Mouse (Mus musculus) heart, embryonic 14.5 days (tissue): ENCODE measurements around the gene Sipa1l3. TPM values are rescaled to one million over a fixed set of nuclear protein-coding genes. Genes with fewer than 3 reads are reported as not detected.

Source experiments
- ATAC-seq: fragments of 200-750 bp; cut with Nextera tagmentation; 2 replicates; pipeline ENCODE4 v1.8.0; 2017; ENCODE audit warnings: low read depth, moderate TSS enrichment; ENCODE audit not compliant: insufficient number of reproducible peaks, insufficient read depth, low FRiP score
- H3K27ac ChIP-seq, 2 experiments: fragments of 200-500 bp in 1 of 2; fragments of 300-500 bp in 1 of 2; sonication (generic) in 1 of 2; replicated peaks in 1 of 2; 2 replicates each; pipeline ENCODE4 v1.5.1; 2012 to 2014; ENCODE audit warnings: low read depth in 2 of 2, low read length in 2 of 2, control low read depth in 1 of 2, mild to moderate bottlenecking in 1 of 2, mixed read lengths in 1 of 2; ENCODE audit not compliant: control insufficient read depth in 1 of 2, insufficient read depth in 1 of 2
- H3K27me3 ChIP-seq: fragments of 300-500 bp; sonication (generic); 2 replicates; pipeline ENCODE4 v1.6.1; 2014; ENCODE audit warnings: mild to moderate bottlenecking, low read length, control low read depth; ENCODE audit not compliant: control insufficient read depth, insufficient read depth
- H3K36me3 ChIP-seq: fragments of 300-500 bp; sonication (generic); 2 replicates; pipeline ENCODE4 v1.6.1; 2014; ENCODE audit warnings: mild to moderate bottlenecking, control low read depth, low read length, mixed read lengths; ENCODE audit not compliant: control insufficient read depth, insufficient read depth
- H3K4me1 ChIP-seq, 2 experiments: fragments of 200-500 bp in 1 of 2; fragments of 300-500 bp in 1 of 2; sonication (generic) in 1 of 2; 2 replicates each; pipeline ENCODE4 v1.6.1; 2012 to 2014; ENCODE audit warnings: low read length in 2 of 2, control low read depth in 1 of 2, mixed read lengths in 1 of 2; ENCODE audit not compliant: control insufficient read depth in 2 of 2, insufficient read depth in 2 of 2
- H3K4me2 ChIP-seq: fragments of 300-500 bp; sonication (generic); 2 replicates; pipeline ENCODE4 v1.6.1; 2014; ENCODE audit warnings: mild to moderate bottlenecking, low read length
- H3K4me3 ChIP-seq, 2 experiments: fragments of 200-500 bp in 1 of 2; fragments of 300-500 bp in 1 of 2; sonication (generic) in 1 of 2; 2 replicates each; pipeline ENCODE4 v1.5.1; 2012 to 2014; ENCODE audit warnings: low read length in 2 of 2, mild to moderate bottlenecking in 2 of 2, control low read depth in 1 of 2, low read depth in 1 of 2, moderate library complexity in 1 of 2; ENCODE audit not compliant: control insufficient read depth in 1 of 2, insufficient read depth in 1 of 2
- H3K9ac ChIP-seq: fragments of 300-500 bp; sonication (generic); 2 replicates; pipeline ENCODE4 v1.6.1; 2014; ENCODE audit warnings: mild to moderate bottlenecking, low read length
- H3K9me3 ChIP-seq: fragments of 300-500 bp; sonication (generic); 2 replicates; pipeline ENCODE4 v1.6.1; 2016; ENCODE audit warnings: low read length, control low read depth; ENCODE audit not compliant: control insufficient read depth
- WGBS: fragments of 180-500 bp; shearing (Covaris S2); extraction: QIAGEN DNeasy Blood & Tissue Kit; methylation state at CpG from one replicate; pipeline ENCODE4 v1.1.7; 2014; 5-methylcytosine and 5-hydroxymethylcytosine counted together
- polyA plus RNA-seq: library from polyadenylated mRNA; unstranded; fragments of >200 nt; fragmentation: Nextera tagmentation; extraction: Ambion mirVana; gene quantifications from 2 replicates; pipeline ENCODE4 v1.2.1, GENCODE M21; 2014

Sipa1l3 gene
- polyA plus RNA-seq, 1 experiment from 2014 or later = 3.4 TPM

GRCm38 (mm10) chr7:29508522-29508921, 9.9 kb downstream of the Sipa1l3 start:
- no peaks in the 10 kb centered on the region for H3K9me3 ChIP-seq
- no peak overlapping the region for H3K4me2 ChIP-seq
- no peaks in the 10 kb centered on the region for H3K36me3 ChIP-seq
- ATAC-seq = no peak
- peaks cover 0 to 7% of the 10 kb centered on the region in 2 experiments; a peak in 2 of 4 replicates for H3K4me1 ChIP-seq
- H3K4me3 ChIP-seq = no peak overlapping the region
- WGBS = 79% methylated on average over 7 of the region's 7 CpGs
- no peak overlapping the region for H3K27ac ChIP-seq
- peaks cover 86% of the 10 kb centered on the region for H3K27me3 ChIP-seq
- H3K9ac ChIP-seq = no peak overlapping the region

GRCm38 (mm10) chr7:29505337-29506318, 12.8 kb downstream of the Sipa1l3 start:
- H3K9ac ChIP-seq = no peak overlapping the region
- no peak overlapping the region for H3K27ac ChIP-seq
- no peaks in the 10 kb centered on the region for H3K36me3 ChIP-seq
- no peaks in the 10 kb centered on the region for H3K9me3 ChIP-seq
- no peaks in the 10 kb centered on the region for H3K4me1 ChIP-seq
- H3K4me3 ChIP-seq = no peak overlapping the region
- H3K4me2 ChIP-seq = no peak overlapping the region
- no peak for ATAC-seq
- 34% methylated on average over 18 of the region's 18 CpGs for WGBS
- H3K27me3 ChIP-seq = peaks cover 80% of the 10 kb centered on the region

- no peaks in the 10 kb centered on the region for H3K9me3 ChIP-seq
- no peak overlapping the region for H3K4me3 ChIP-seq
- H3K4me1 ChIP-seq = no peaks in the 10 kb centered on the region
- no peaks in the 10 kb centered on the region for H3K36me3 ChIP-seq
- H3K9ac ChIP-seq = no peak overlapping the region
- WGBS = 62% methylated on average over 7 of the region's 7 CpGs
- no peak for ATAC-seq
- peaks cover 74% of the 10 kb centered on the region for H3K27me3 ChIP-seq
- H3K4me2 ChIP-seq = no peak overlapping the region
- no peak overlapping the region for H3K27ac ChIP-seq
These were observed 13.7 kb downstream of the Sipa1l3 start for GRCm38 (mm10) chr7:29504683-29505290.

- ATAC-seq = no peak
- no peak overlapping the region for H3K27ac ChIP-seq
- peaks cover 62% of the 10 kb centered on the region for H3K27me3 ChIP-seq
- no peaks in the 10 kb centered on the region for H3K9me3 ChIP-seq
- H3K9ac ChIP-seq = no peak overlapping the region
- H3K4me2 ChIP-seq = no peak overlapping the region
- no peaks in the 10 kb centered on the region for H3K36me3 ChIP-seq
- 56% methylated on average over 6 of the region's 6 CpGs for WGBS
- H3K4me1 ChIP-seq = no peaks in the 10 kb centered on the region
- no peak overlapping the region for H3K4me3 ChIP-seq
These were observed 14.8 kb downstream of the Sipa1l3 start for GRCm38 (mm10) chr7:29503616-29504015.

- H3K36me3 ChIP-seq = no peaks in the 10 kb centered on the region
- no peaks in the 10 kb centered on the region for H3K9me3 ChIP-seq
- no peak for ATAC-seq
- H3K4me1 ChIP-seq = peaks cover 0 to 7% of the 10 kb centered on the region in 2 experiments; a peak in 2 of 4 replicates
- H3K27ac ChIP-seq = no peak overlapping the region
- peaks cover 59% of the 10 kb centered on the region for H3K27me3 ChIP-seq
- H3K9ac ChIP-seq = no peak overlapping the region
- no peak overlapping the region for H3K4me2 ChIP-seq
- WGBS = 88% methylated on average over 9 of the region's 9 CpGs
- H3K4me3 ChIP-seq = no peak overlapping the region
These were observed 17.2 kb downstream of the Sipa1l3 start for GRCm38 (mm10) chr7:29501214-29501613.

- H3K27me3 ChIP-seq = peaks cover 57% of the 10 kb centered on the region
These were observed 19.4 kb downstream of the Sipa1l3 start for GRCm38 (mm10) chr7:29499071-29499470.

GRCm38 (mm10) chr7:29496953-29497590, 21.4 kb downstream of the Sipa1l3 start:
- no peak overlapping the region for H3K4me3 ChIP-seq
- H3K9me3 ChIP-seq = no peaks in the 10 kb centered on the region
- H3K27me3 ChIP-seq = peaks cover 61% of the 10 kb centered on the region
- H3K4me2 ChIP-seq = no peak overlapping the region
- no peak overlapping the region for H3K27ac ChIP-seq
- no peak; the same call in 1 of the 2 replicates for ATAC-seq
- peaks cover 0 to 9% of the 10 kb centered on the region in 2 experiments; a peak in 2 of 4 replicates for H3K4me1 ChIP-seq
- WGBS = 74% methylated on average over 10 of the region's 10 CpGs
- H3K9ac ChIP-seq = no peak overlapping the region
- no peaks in the 10 kb centered on the region for H3K36me3 ChIP-seq

More at GRCm38 (mm10) chr7:29499071-29499470, 19.4 kb downstream of the Sipa1l3 start:
- Histone ChIP-seq H3K4me3 (no peak overlapping the region), H3K4me1 (peaks cover 0 to 9% of the 10 kb centered on the region in 2 experiments; a peak in 2 of 4 replicates), H3K27ac (no peak overlapping the region), H3K9me3 (no peaks in the 10 kb centered on the region), H3K4me2 (no peak overlapping the region), H3K36me3 (no peaks in the 10 kb centered on the region), H3K9ac (no peak overlapping the region)
- ATAC-seq = no peak
- WGBS = 78% methylated on average over 6 of the region's 6 CpGs
